Mouse (Mus musculus): ENCODE results near the gene Zfp882. TPM values are rescaled to one million over a fixed set of nuclear protein-coding genes. Genes with fewer than 3 reads are reported as not detected.
A peak's percentile ranks its signal among the peaks of the same experiment; 100 is the strongest.
"Not testable (repeated sequence)": the region's sequence is repeated elsewhere in the genome, so short reads cannot be mapped to it uniquely, and the experiment has no call there.

Gene Zfp882
- total RNA-seq, 2 experiments from 2014 or later: 15.2 to 16.2 TPM

- DNase-seq (ENCODE audit: low spot score in 2 of 2): peak in 1 of 2 experiments; percentile 6
Observed at GRCm38 (mm10) chr8:71951436-71952161, 43.2 kb downstream of the Zfp882 start.

DNA sequence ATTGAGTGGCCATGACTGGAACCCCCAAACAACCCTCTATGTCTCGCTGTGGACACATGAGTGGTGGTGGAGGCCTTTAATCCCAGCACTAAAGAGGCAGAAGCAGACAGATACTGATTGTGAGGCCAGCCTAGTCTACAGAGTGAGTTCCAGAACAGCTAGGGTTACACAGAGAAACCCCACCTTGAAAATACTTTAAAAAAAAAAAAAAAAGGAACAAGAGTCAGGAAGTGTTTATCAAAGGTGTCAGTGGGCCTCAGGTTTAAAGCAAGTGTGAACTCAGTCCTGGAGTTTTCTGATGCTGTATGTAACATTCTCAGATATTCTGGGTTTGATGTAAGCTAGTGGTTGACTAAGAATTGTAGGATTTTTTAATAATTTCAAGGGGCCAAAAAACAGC, 44.1 kb downstream of the Zfp882 start:
- DNase-seq (ENCODE audit: low spot score in 2 of 2): no peak

GRCm38 (mm10) chr8:71952961-71953700, 44.7 kb downstream of the Zfp882 start:
- not testable (repeated sequence) for DNase-seq (ENCODE audit: low spot score in 2 of 2)

DNA sequence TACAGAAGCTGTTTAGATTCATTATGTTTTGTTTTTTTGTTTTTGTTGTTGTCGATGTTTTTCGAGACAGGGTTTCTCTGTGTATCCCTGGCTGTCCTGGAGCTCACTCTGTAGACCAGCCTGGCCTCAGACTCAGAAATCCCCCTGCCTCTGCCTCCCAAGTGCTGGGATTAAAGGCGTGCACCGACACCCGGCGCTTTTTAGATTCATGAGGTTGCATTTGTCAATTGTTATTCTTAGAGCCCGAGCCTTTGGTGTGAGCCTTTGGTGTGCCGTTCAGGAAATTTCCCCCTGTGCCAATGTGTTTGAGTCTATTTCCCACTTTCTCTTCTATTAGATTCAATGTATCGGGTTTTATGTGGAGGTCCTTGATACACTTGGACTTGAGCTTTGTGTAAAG, 46.3 kb downstream of the Zfp882 start:
- DNase-seq (ENCODE audit: low spot score in 2 of 2): no peak

DNA sequence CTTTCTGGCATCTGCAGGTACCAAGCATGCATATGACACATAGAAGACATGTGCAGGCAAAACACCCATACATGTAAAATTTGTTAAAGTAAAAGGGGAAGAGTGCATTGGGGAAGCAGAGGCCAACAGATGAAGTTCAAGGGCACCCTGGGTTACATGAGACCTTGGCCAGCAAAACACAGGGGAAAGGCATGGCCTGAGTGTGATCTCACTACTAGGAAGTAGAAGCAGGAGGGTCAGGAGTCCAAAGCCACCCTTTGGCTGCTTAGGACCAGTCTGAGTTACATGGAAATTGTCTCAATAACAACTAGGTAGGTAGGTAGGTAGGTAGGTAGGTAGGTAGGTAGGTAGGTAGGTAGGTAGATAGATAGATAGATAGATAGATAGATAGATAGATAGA, 52.1 kb downstream of the Zfp882 start:
- DNase-seq (ENCODE audit: low spot score in 2 of 2): no peak

DNA sequence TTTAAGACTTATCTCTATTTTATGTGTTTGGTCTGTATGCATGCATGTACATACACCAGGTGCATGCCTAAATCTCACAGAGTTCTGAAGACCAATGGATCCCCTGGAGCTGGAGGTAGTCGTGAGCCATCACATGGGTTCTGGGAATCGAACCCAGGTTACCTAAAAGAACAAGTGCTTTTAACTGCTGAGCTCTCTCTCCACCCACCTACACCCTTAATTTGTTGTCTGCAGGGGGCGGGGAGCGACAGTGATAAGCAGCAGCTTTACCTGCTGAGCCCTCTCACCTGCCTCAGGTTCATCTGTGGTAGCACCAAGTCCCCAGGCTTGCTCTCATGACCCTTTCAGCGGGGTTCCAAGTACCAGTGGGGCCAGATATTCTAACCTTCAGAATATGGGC, 53.4 kb downstream of the Zfp882 start:
- no peak for DNase-seq (ENCODE audit: low spot score in 2 of 2)

DNA sequence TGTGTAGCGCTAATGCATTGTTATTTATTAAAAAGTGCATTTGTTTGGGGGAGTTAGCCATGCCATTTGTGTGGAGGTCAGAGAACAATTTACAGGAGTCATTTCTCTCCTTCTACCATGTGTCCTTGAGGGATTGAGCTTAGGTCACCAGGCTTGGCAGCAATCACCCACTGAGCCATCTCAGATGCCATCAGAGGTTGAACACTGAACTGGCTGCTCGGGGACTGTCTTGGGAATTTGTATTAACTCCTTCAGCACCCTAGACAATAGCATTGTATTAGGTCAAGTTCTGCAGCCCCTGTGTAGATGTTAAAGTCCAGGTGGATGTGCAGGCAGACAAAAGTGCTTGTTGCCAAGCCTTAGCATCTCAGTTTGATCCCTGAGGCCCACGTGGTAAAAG, 55.6 kb downstream of the Zfp882 start:
- DNase-seq (ENCODE audit: low spot score in 2 of 2): no peak

DNA sequence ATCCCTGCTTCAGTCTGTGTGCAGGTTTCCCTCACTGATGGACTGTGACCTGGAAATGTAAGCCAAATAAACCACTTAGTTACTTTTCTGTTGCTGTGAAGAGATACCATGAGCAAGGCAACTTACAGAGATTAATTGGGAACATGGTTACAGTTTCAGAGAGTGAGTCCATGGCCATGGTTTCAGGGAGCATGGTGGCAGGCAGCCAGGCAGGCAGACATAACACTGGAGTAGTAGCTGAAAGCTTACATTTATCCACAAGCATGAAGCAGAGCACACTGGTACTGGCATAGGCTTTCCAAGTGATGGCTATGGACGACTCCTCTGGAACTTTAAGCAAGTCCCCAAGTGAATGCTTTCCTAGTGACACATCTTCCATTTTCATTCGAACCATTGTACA, 56.8 kb downstream of the Zfp882 start:
- no peak for DNase-seq (ENCODE audit: low spot score in 2 of 2)

Other genes starting within 250 kb of the Zfp882 start
- 100 to 1,000 TPM; 226 to 246 TPM for gene Unc13a, start 236.9 kb upstream of the Zfp882 start, total RNA-seq (2021)
- gene Jak3, start 232.3 kb upstream of the Zfp882 start, total RNA-seq (2021): 1 to 10 TPM; 3.7 to 4.4 TPM
- gene Insl3, start 219.4 kb upstream of the Zfp882 start, total RNA-seq (2021): 1 to 10 TPM; 1.7 to 1.8 TPM
- under 1 TPM; 0.33 to 0.59 TPM for gene B3gnt3, start 206.8 kb upstream of the Zfp882 start, total RNA-seq (2021)
- 10 to 100 TPM; 94.9 to 99.9 TPM for gene Fcho1, start 182.9 kb upstream of the Zfp882 start, total RNA-seq (2021)
- 10 to 100 TPM; 11.5 to 11.6 TPM for gene Zfp709, start 26.6 kb upstream of the Zfp882 start, total RNA-seq (2021)
- gene Zfp617, start within 50 bp of the Zfp882 start, total RNA-seq (2021): 10 to 100 TPM; 24.5 to 26.0 TPM
- gene Zfp961, start 42.4 kb downstream of the Zfp882 start, total RNA-seq (2021): 10 to 100 TPM; 16.7 to 20.0 TPM
- not detected for gene Cyp4f18, start 101.0 kb downstream of the Zfp882 start, total RNA-seq (2021)
- not detected for gene Olfr372, start 132.6 kb downstream of the Zfp882 start, total RNA-seq (2021)
- not detected for gene Olfr373, start 174.6 kb downstream of the Zfp882 start, total RNA-seq (2021)
- not detected for gene Olfr374, start 198.4 kb downstream of the Zfp882 start, total RNA-seq (2021)
- gene Tpm4, start 226.4 kb downstream of the Zfp882 start, total RNA-seq (2021): 10 to 100 TPM; 24.9 to 26.6 TPM

All from layer of hippocampus, adult 18-20 months (tissue).